Mouse (Mus musculus): ENCODE measurements at regions not wholly inside any gene's neighbourhood (a gene's known extent, or its start where the extent isn't known, plus 50 kb on each side); places are given as distances from the start of the nearest gene placed in this dataset.

GRCm38 (mm10) chr4:31621205-31621604, 342.7 kb upstream of the Map3k7 start:
- no peak for TF ChIP-seq CTCF (IDR thresholded peaks at IDR 0.05; ENCODE audit: extremely low read depth, insufficient read length, insufficient replicate concordance, low read depth, low read length)
- TF ChIP-seq POLR2A (IDR thresholded peaks at IDR 0.05; ENCODE audit: low read depth, low read length): no peak
